ENCODE assay signal across 28 mouse cellular contexts in the genomic region with DNA sequence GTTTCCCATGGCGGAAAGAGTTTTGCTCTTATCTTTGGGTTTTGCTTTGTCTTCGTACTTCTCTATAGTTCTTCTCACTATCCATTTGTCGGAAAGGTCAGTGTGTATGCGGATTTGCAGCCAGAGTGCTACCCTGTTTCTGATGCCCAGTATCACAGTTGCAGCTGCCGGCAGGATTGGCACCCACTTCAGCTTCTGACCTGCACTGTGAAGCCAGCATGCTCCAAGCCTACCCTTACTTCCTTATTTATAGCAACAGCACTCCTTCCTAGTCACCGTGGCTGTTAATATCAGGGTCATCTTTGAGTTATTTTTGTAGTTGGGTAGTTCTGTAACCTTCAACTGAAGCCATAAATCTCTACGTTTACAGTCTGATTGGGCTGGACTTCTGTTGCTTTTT.
DNase-seq lines count a peak whose midpoint lies in the region; ATAC-seq and TF ChIP-seq lines count a peak whose summit lies in the region.
"Had no signal": no experiment of that assay in that cellular context is flagged by ENCODE, and none has a peak within 500 bp of the region (broad histone marks: within the 10 kb centered on the region; RNA-seq: fewer than 3 reads in every experiment).

No protein-coding gene starts in this region.

- TF ChIP-seq CTCF in gastrocnemius, adult 2 months (IDR thresholded peaks at IDR 0.05), result no peak

- 0 out of 2 replicates have a peak, but pooled peaks cover 5% of the 10 kb centered on the region for H3K36me3 ChIP-seq in heart, embryonic 11.5 days (ENCODE audit: control insufficient read depth, insufficient read depth, low read length)
- no peaks in the 10 kb centered on the region for H3K36me3 ChIP-seq in myocyte (ENCODE audit: control insufficient read depth, insufficient read depth)
- H3K36me3 ChIP-seq: G1E; hindbrain, embryonic 12.5 days; midbrain, embryonic 15.5 days had no signal

- TF ChIP-seq POLR2A in myocyte (IDR thresholded peaks at IDR 0.05; ENCODE audit: insufficient read length, low read depth), result no peak

- H3K9ac ChIP-seq in heart, embryonic 11.5 days (ENCODE audit: low read depth, low read length), result no peak overlapping the region
- H3K9ac ChIP-seq: embryonic facial prominence, embryonic 15.5 days; heart, embryonic 15.5 days; hindbrain, embryonic 12.5 days; kidney, embryonic 15.5 days; limb, embryonic 12.5 days; liver, postnatal 0 days; midbrain, embryonic 15.5 days had no signal

- intact Hi-C loops in gastrocnemius, adult 2 months (cut with DNase I), result no loop called here
- intact Hi-C loops in gastrocnemius, postnatal 14 days (cut with DNase I; ENCODE audit: low total_unique reads), result no loop called here

- no peak for ATAC-seq in heart, embryonic 11.5 days (replicated peaks; ENCODE audit: insufficient number of reproducible peaks, low FRiP score, low TSS enrichment)
- ATAC-seq: forebrain, embryonic 16.5 days; liver, postnatal 0 days; lung, postnatal 0 days; midbrain, embryonic 15.5 days; Patski had no signal

- 66% methylated on average over 7 of the region's 7 CpGs for WGBS in heart, embryonic 11.5 days (ENCODE audit: insufficient replicate concordance)

- DNase-seq in heart, adult 11 months, result peak; percentile 95
- peak; percentile 85 for DNase-seq in gastrocnemius, adult 2 months
- peak; percentile 52 for DNase-seq in gastrocnemius, postnatal 14 days
- DNase-seq in thymus, postnatal 25 days, result no peak
- DNase-seq in thymus, postnatal 14 days, result no peak
- DNase-seq: adrenal gland, postnatal 14 days; B cell, adult 2 months; cerebellum, adult 9-10 months; kidney, adult 11 months; kidney, postnatal 36 days; layer of hippocampus, postnatal 36 days; liver, postnatal 0 days; thymus, adult 18-20 months had no signal

- no peaks in the 10 kb centered on the region for H3K9me3 ChIP-seq in heart, embryonic 11.5 days (replicated peaks; ENCODE audit: control insufficient read depth, low read length)
- H3K9me3 ChIP-seq: embryonic facial prominence, embryonic 15.5 days; G1E; heart, embryonic 15.5 days; hindbrain, embryonic 12.5 days; kidney, embryonic 15.5 days; limb, embryonic 12.5 days; midbrain, embryonic 15.5 days had no signal

- H3K79me2 ChIP-seq in myocyte (ENCODE audit: control insufficient read depth, insufficient read depth), result no peaks in the 10 kb centered on the region

- H3ac ChIP-seq in myocyte (ENCODE audit: control insufficient read depth, insufficient read length), result no peak overlapping the region

- H3K27ac ChIP-seq in heart, embryonic 11.5 days (ENCODE audit: low read depth, low read length), result no peak overlapping the region
- H3K27ac ChIP-seq in gastrocnemius, adult 2 months, result peak overlapping the region; percentile 90
- H3K27ac ChIP-seq: embryonic facial prominence, embryonic 15.5 days; heart, embryonic 15.5 days; hindbrain, embryonic 12.5 days; kidney, embryonic 15.5 days; limb, embryonic 12.5 days; macrophage; midbrain, embryonic 15.5 days had no signal

- no peaks in the 10 kb centered on the region for H3K27me3 ChIP-seq in heart, embryonic 11.5 days (ENCODE audit: control insufficient read depth, insufficient read depth, low read length)
- no peaks in the 10 kb centered on the region for H3K27me3 ChIP-seq in myocyte (ENCODE audit: control insufficient read depth, insufficient read depth, insufficient read length)
- H3K27me3 ChIP-seq: CH12.LX; embryonic facial prominence, embryonic 15.5 days; heart, embryonic 15.5 days; kidney, embryonic 15.5 days; midbrain, embryonic 15.5 days; Patski had no signal

- no peaks in the 10 kb centered on the region for H3K4me1 ChIP-seq in heart, embryonic 11.5 days (ENCODE audit: control insufficient read depth, insufficient read depth, low read length)
- H3K4me1 ChIP-seq: embryonic facial prominence, embryonic 15.5 days; heart, embryonic 15.5 days; kidney, embryonic 15.5 days; limb, embryonic 12.5 days; midbrain, embryonic 15.5 days had no signal

- H3K4me3 ChIP-seq in heart, embryonic 11.5 days (ENCODE audit: low read depth, low read length), result no peak overlapping the region
- peak overlapping the region; percentile 71 for H3K4me3 ChIP-seq in gastrocnemius, adult 2 months
- H3K4me3 ChIP-seq in myocyte, result no peak overlapping the region
- H3K4me3 ChIP-seq: embryonic facial prominence, embryonic 15.5 days; heart, embryonic 15.5 days; hindbrain, embryonic 12.5 days; kidney, embryonic 15.5 days; limb, embryonic 12.5 days; midbrain, embryonic 15.5 days had no signal

- no peak overlapping the region for H3K4me2 ChIP-seq in heart, embryonic 11.5 days
- H3K4me2 ChIP-seq in myocyte (ENCODE audit: low read depth), result no peak overlapping the region
- H3K4me2 ChIP-seq: embryonic facial prominence, embryonic 15.5 days; heart, embryonic 15.5 days; hindbrain, embryonic 12.5 days; kidney, embryonic 15.5 days; limb, embryonic 12.5 days; liver, embryonic 11.5 days; midbrain, embryonic 15.5 days had no signal

TF ChIP-seq in myocyte, 11 proteins besides CTCF, POLR2A, EP300 and RAD21:
- TF ChIP-seq MYOD1 (IDR thresholded peaks at IDR 0.05; ENCODE audit: control insufficient read depth in 1 of 3, insufficient read length in 2 of 3, low read depth in 2 of 3), result peak in 2 of 3 experiments; percentile 45 to 46
- no peak for TF ChIP-seq CEBPB (IDR thresholded peaks at IDR 0.05; ENCODE audit: insufficient read depth, poor library complexity, severe bottlenecking)
- TF ChIP-seq MYOG (IDR thresholded peaks at IDR 0.05; ENCODE audit: control insufficient read depth in 1 of 3, insufficient read depth in 1 of 3, insufficient read length in 2 of 3, low read depth in 2 of 3), result peak in 1 of 3 experiments; percentile 39

Comparison
In these comparisons a context has a peak if more than half of its experiments do, and no peak if none do; other contexts are left out.
1. DNase-seq: peak in heart, adult 11 months (single experiment), gastrocnemius, adult 2 months (single experiment) and gastrocnemius, postnatal 14 days (single experiment); none in thymus, postnatal 25 days (single experiment) and thymus, postnatal 14 days (single experiment).